Comparison of ENCODE assay signal across 32 mouse cellular contexts in genomic region chr8:10885452-10885851, GRCm38 (mm10).
"Had no signal": no experiment of that assay in that cellular context is flagged by ENCODE, and none has a peak within 500 bp of the region (broad histone marks: within the 10 kb centered on the region; RNA-seq: fewer than 3 reads in every experiment).

No protein-coding gene starts in this region.

- H3K4me3 ChIP-seq: limb, embryonic 10.5 days; limb, embryonic 12.5 days; limb, embryonic 13.5 days; limb, embryonic 15.5 days; liver, embryonic 12.5 days; liver, embryonic 13.5 days; liver, embryonic 15.5 days; lung, embryonic 15.5 days; megakaryocyte, embryonic 14.5 days; midbrain, embryonic 10.5 days; midbrain, embryonic 12.5 days; midbrain, embryonic 13.5 days; midbrain, embryonic 15.5 days; myocyte; neural tube, embryonic 12.5 days had no signal

- H3K27me3 ChIP-seq: limb, embryonic 13.5 days; limb, embryonic 15.5 days; liver, embryonic 15.5 days; lung, embryonic 15.5 days; midbrain, embryonic 12.5 days; midbrain, embryonic 13.5 days; midbrain, embryonic 15.5 days; neural tube, embryonic 12.5 days had no signal

- H3K9me3 ChIP-seq: limb, embryonic 10.5 days; limb, embryonic 12.5 days; limb, embryonic 13.5 days; limb, embryonic 15.5 days; liver, embryonic 12.5 days; liver, embryonic 13.5 days; liver, embryonic 15.5 days; lung, embryonic 15.5 days; midbrain, embryonic 10.5 days; midbrain, embryonic 12.5 days; midbrain, embryonic 13.5 days; midbrain, embryonic 15.5 days; neural tube, embryonic 12.5 days had no signal

- H3K4me2 ChIP-seq: limb, embryonic 12.5 days; limb, embryonic 13.5 days; limb, embryonic 15.5 days; liver, embryonic 11.5 days; liver, embryonic 12.5 days; liver, embryonic 13.5 days; liver, embryonic 15.5 days; lung, embryonic 14.5 days; lung, embryonic 15.5 days; midbrain, embryonic 11.5 days; midbrain, embryonic 12.5 days; midbrain, embryonic 13.5 days; midbrain, embryonic 15.5 days; neural tube, embryonic 12.5 days had no signal

- H3K27ac ChIP-seq: limb, embryonic 10.5 days; limb, embryonic 12.5 days; limb, embryonic 13.5 days; limb, embryonic 15.5 days; liver, embryonic 12.5 days; liver, embryonic 13.5 days; liver, embryonic 14.5 days; liver, embryonic 15.5 days; lung, embryonic 15.5 days; macrophage; midbrain, embryonic 10.5 days; midbrain, embryonic 12.5 days; midbrain, embryonic 13.5 days; midbrain, embryonic 15.5 days; neural tube, embryonic 12.5 days had no signal

- H3K36me3 ChIP-seq: limb, embryonic 10.5 days; limb, embryonic 12.5 days; limb, embryonic 13.5 days; limb, embryonic 15.5 days; liver, embryonic 12.5 days; liver, embryonic 13.5 days; liver, embryonic 15.5 days; lung, embryonic 15.5 days; midbrain, embryonic 10.5 days; midbrain, embryonic 12.5 days; midbrain, embryonic 13.5 days; midbrain, embryonic 15.5 days; neural tube, embryonic 12.5 days had no signal

- H3K4me1 ChIP-seq: limb, embryonic 15.5 days; liver, embryonic 12.5 days; liver, embryonic 13.5 days; liver, embryonic 15.5 days; lung, embryonic 15.5 days; midbrain, embryonic 13.5 days; midbrain, embryonic 15.5 days; neural tube, embryonic 12.5 days had no signal

- ATAC-seq: liver, embryonic 12.5 days; liver, postnatal 0 days; lung, postnatal 0 days; midbrain, embryonic 13.5 days; midbrain, embryonic 15.5 days; midbrain, embryonic 16.5 days had no signal

- DNase-seq: left cerebral cortex, postnatal 4 days; liver; liver, embryonic 13.5 days; liver, postnatal 0 days; lung, adult 18-20 months; lung, adult 2 months; lung, embryonic 14.5 days; lung, postnatal 10 days; lung, postnatal 14 days; lung, postnatal 36 days; lung, postnatal 4 days; midbrain, embryonic 14.5 days had no signal

- H3K9ac ChIP-seq: limb, embryonic 12.5 days; limb, embryonic 13.5 days; limb, embryonic 15.5 days; liver, embryonic 12.5 days; liver, embryonic 13.5 days; liver, embryonic 14.5 days; liver, embryonic 15.5 days; liver, postnatal 0 days; lung, embryonic 14.5 days; lung, embryonic 15.5 days; midbrain, embryonic 12.5 days; midbrain, embryonic 13.5 days; midbrain, embryonic 15.5 days; neural tube, embryonic 12.5 days had no signal
